Mouse (Mus musculus) cortical plate, adult 2 months (tissue): ENCODE measurements around the gene Dmbx1.

Experiments used
- CTCF ChIP-seq: fragments of 200-500 bp; IDR thresholded peaks from 2 replicates; pipeline ENCODE4 v1.5.1; 2011; ENCODE audit warnings: mild to moderate bottlenecking, control low read depth, low read length; ENCODE audit not compliant: insufficient read depth; ENCODE audit errors: extremely low read depth
- POLR2A ChIP-seq: fragments of 200-500 bp; IDR thresholded peaks from 2 replicates; pipeline ENCODE4 v1.6.1; 2011; ENCODE audit warnings: mild to moderate bottlenecking, low read length, control low read depth; ENCODE audit not compliant: insufficient read depth; ENCODE audit errors: extremely low read depth

- no peak for TF ChIP-seq CTCF
- TF ChIP-seq POLR2A: no peak
Observed at GRCm38 (mm10) chr4:115935835-115936581, 3.7 kb downstream of the Dmbx1 start.
